In the genomic region with DNA sequence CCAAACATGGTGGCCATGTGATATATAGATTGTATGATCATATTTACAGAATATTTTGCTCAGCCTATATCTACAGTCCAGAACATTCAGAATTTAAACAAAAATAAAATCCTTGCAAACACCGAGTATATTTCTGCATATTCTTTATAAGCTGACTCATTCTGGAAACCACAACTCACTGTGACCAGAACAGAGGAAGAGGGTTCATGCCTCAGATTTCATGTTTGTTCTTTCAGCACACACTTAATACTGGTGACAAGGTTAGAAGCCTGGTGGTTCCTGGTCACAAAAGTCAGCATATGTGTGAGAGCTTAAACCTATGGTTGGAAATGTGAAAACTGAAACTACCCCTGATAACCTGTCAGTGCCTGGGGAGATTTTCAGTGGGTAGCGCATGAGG, we compare ENCODE assay signal across 27 mouse cellular contexts.
DNase-seq lines count a peak whose midpoint lies in the region; ATAC-seq lines count a peak whose summit lies in the region.
"Had no signal": no experiment of that assay in that cellular context is flagged by ENCODE, and none has a peak within 500 bp of the region (broad histone marks: within the 10 kb centered on the region; RNA-seq: fewer than 3 reads in every experiment).

No protein-coding gene starts in this region.

- no peak overlapping the region for H3K9ac ChIP-seq in forebrain, embryonic 15.5 days (replicated peaks)
- H3K9ac ChIP-seq: embryonic facial prominence, embryonic 15.5 days; forebrain, postnatal 0 days; heart, embryonic 15.5 days; hindbrain, embryonic 15.5 days; limb, embryonic 15.5 days; liver, embryonic 14.5 days; lung, embryonic 14.5 days; neural tube, embryonic 15.5 days had no signal

- peak; percentile 56 for DNase-seq in 3T3-L1 (ENCODE audit: low read depth, low spot score)
- peak; percentile 42 for DNase-seq in CD4-positive, CD25-positive, alpha-beta regulatory T cell, adult 2 months (ENCODE audit: low read depth, low spot score)
- no peak for DNase-seq in forebrain, embryonic 10.5 days (ENCODE audit: extremely low spot score, low spot score)
- no peak for DNase-seq in layer of hippocampus, adult 11-12 months (ENCODE audit: low spot score)
- DNase-seq: adrenal gland, postnatal 10 days; cerebellum, adult 18-20 months; forebrain, postnatal 0 days; gastrocnemius, postnatal 25 days; heart, postnatal 36 days; kidney, postnatal 25 days; left cerebral cortex, postnatal 4 days; lung, embryonic 14.5 days; lung, postnatal 36 days; right cerebral cortex, adult 18-20 months; right cerebral cortex, postnatal 4 days; thymus, adult 2 months had no signal

- ATAC-seq in activated CD4-positive, CD25-positive, alpha-beta regulatory T cell, adult 4 months, result peak; percentile 70
- ATAC-seq in megakaryocyte, adult 5-6 weeks (ENCODE audit: poor library complexity, severe bottlenecking), result peak; percentile 47
- no peak for ATAC-seq in forebrain, embryonic 15.5 days (replicated peaks)
- ATAC-seq: forebrain, postnatal 0 days; intestine, postnatal 0 days had no signal

- H3K4me3 ChIP-seq in forebrain, embryonic 10.5 days, result no peak overlapping the region
- H3K4me3 ChIP-seq in forebrain, embryonic 15.5 days, result no peak overlapping the region
- H3K4me3 ChIP-seq: embryonic facial prominence, embryonic 15.5 days; heart, embryonic 15.5 days; hindbrain, embryonic 15.5 days; left cerebral cortex, adult 2 months; limb, embryonic 15.5 days; neural tube, embryonic 15.5 days had no signal

- H3K36me3 ChIP-seq in forebrain, embryonic 10.5 days (replicated peaks), result peaks cover 44% of the 10 kb centered on the region
- H3K36me3 ChIP-seq in forebrain, embryonic 15.5 days, result peaks cover 7% of the 10 kb centered on the region; the same call in 1 of the 2 replicates

- 0 out of 2 replicates have a peak, but pooled peaks cover 6% of the 10 kb centered on the region for H3K4me1 ChIP-seq in forebrain, embryonic 10.5 days
- no peaks in the 10 kb centered on the region for H3K4me1 ChIP-seq in forebrain, embryonic 15.5 days
- H3K4me1 ChIP-seq: embryonic facial prominence, embryonic 15.5 days; heart, embryonic 15.5 days; hindbrain, embryonic 15.5 days; limb, embryonic 15.5 days; neural tube, embryonic 15.5 days had no signal

- no peak overlapping the region for H3K27ac ChIP-seq in forebrain, embryonic 10.5 days
- no peak overlapping the region for H3K27ac ChIP-seq in forebrain, embryonic 15.5 days (replicated peaks)
- H3K27ac ChIP-seq: embryonic facial prominence, embryonic 15.5 days; heart, embryonic 15.5 days; hindbrain, embryonic 15.5 days; left cerebral cortex, adult 2 months; limb, embryonic 15.5 days; liver, embryonic 14.5 days; neural tube, embryonic 15.5 days had no signal

- H3K9me3 ChIP-seq in forebrain, embryonic 10.5 days, result no peaks in the 10 kb centered on the region
- H3K9me3 ChIP-seq in forebrain, embryonic 15.5 days, result no peaks in the 10 kb centered on the region
- H3K9me3 ChIP-seq: embryonic facial prominence, embryonic 15.5 days; heart, embryonic 15.5 days; hindbrain, embryonic 15.5 days; limb, embryonic 15.5 days; neural tube, embryonic 15.5 days had no signal

- 88% methylated on average over 2 of the region's 2 CpGs for WGBS in forebrain, embryonic 10.5 days
- WGBS in forebrain, embryonic 15.5 days, result 95% methylated on average over 2 of the region's 2 CpGs

- H3K4me2 ChIP-seq in forebrain, embryonic 15.5 days (replicated peaks), result no peak overlapping the region
- H3K4me2 ChIP-seq: embryonic facial prominence, embryonic 15.5 days; heart, embryonic 15.5 days; hindbrain, embryonic 15.5 days; limb, embryonic 15.5 days; lung, embryonic 14.5 days; neural tube, embryonic 15.5 days had no signal

- no peaks in the 10 kb centered on the region for H3K27me3 ChIP-seq in forebrain, embryonic 10.5 days (ENCODE audit: poor library complexity, severe bottlenecking)
- H3K27me3 ChIP-seq in forebrain, embryonic 15.5 days, result no peaks in the 10 kb centered on the region
- H3K27me3 ChIP-seq: embryonic facial prominence, embryonic 15.5 days; heart, embryonic 15.5 days; hindbrain, embryonic 15.5 days; limb, embryonic 15.5 days; neural tube, embryonic 15.5 days had no signal

Comparison
In these comparisons a context has a peak if more than half of its experiments do, and no peak if none do; other contexts are left out.
1. DNase-seq: peak in 3T3-L1 (single experiment) and CD4-positive, CD25-positive, alpha-beta regulatory T cell, adult 2 months (single experiment); none in forebrain, embryonic 10.5 days (single experiment) and layer of hippocampus, adult 11-12 months (single experiment).